8 mouse cellular contexts compared by ENCODE assay signal in genomic region chr1:136344281-136344680, GRCm38 (mm10). TPM values are rescaled to one million over a fixed set of nuclear protein-coding genes. Genes with fewer than 3 reads are reported as not detected.
DNase-seq lines count a peak whose midpoint lies in the region; ATAC-seq and TF ChIP-seq lines count a peak whose summit lies in the region.

No protein-coding gene starts in this region.

- H3K36me3 ChIP-seq in heart, embryonic 13.5 days = 0 out of 2 replicates have a peak, but pooled peaks cover 4% of the 10 kb centered on the region
- H3K36me3 ChIP-seq in hindbrain, embryonic 14.5 days (replicated peaks; ENCODE audit: control insufficient read depth, insufficient read depth) = no peaks in the 10 kb centered on the region
- 0 out of 2 replicates have a peak, but pooled peaks cover 6% of the 10 kb centered on the region for H3K36me3 ChIP-seq in midbrain, embryonic 13.5 days

- H3K27me3 ChIP-seq in heart, embryonic 13.5 days (replicated peaks) = peaks cover 6% of the 10 kb centered on the region; the same call in 1 of the 2 replicates
- H3K27me3 ChIP-seq in hindbrain, embryonic 14.5 days (ENCODE audit: control insufficient read depth, insufficient read depth, low read length) = no peaks in the 10 kb centered on the region
- 0 out of 2 replicates have a peak, but pooled peaks cover 4% of the 10 kb centered on the region for H3K27me3 ChIP-seq in midbrain, embryonic 13.5 days

- H3K9me3 ChIP-seq in heart, embryonic 13.5 days = no peaks in the 10 kb centered on the region
- no peaks in the 10 kb centered on the region for H3K9me3 ChIP-seq in hindbrain, embryonic 14.5 days (ENCODE audit: control insufficient read depth, low read length)
- no peaks in the 10 kb centered on the region for H3K9me3 ChIP-seq in midbrain, embryonic 13.5 days

- peak overlapping the region; percentile 95 for H3K4me3 ChIP-seq in heart, embryonic 13.5 days
- peak overlapping the region; percentile 87 for H3K4me3 ChIP-seq in bone marrow macrophage, adult 2 months (ENCODE audit: insufficient read depth, low read length)
- H3K4me3 ChIP-seq in hindbrain, embryonic 14.5 days (replicated peaks; ENCODE audit: low read length) = peak overlapping the region; percentile 96
- peak overlapping the region; percentile 93 for H3K4me3 ChIP-seq in midbrain, embryonic 13.5 days (replicated peaks)

- H3K4me1 ChIP-seq in heart, embryonic 13.5 days = peaks cover 32% of the 10 kb centered on the region
- peaks cover 10% of the 10 kb centered on the region for H3K4me1 ChIP-seq in bone marrow macrophage, adult 2 months (ENCODE audit: control insufficient read depth, insufficient read depth, low read length)
- H3K4me1 ChIP-seq in hindbrain, embryonic 14.5 days (replicated peaks; ENCODE audit: control insufficient read depth, insufficient read depth, low read length) = peaks cover 25% of the 10 kb centered on the region
- peaks cover 42% of the 10 kb centered on the region for H3K4me1 ChIP-seq in midbrain, embryonic 13.5 days (replicated peaks)

- peak overlapping the region; percentile 95 for H3K9ac ChIP-seq in heart, embryonic 13.5 days
- peak overlapping the region; percentile 98 for H3K9ac ChIP-seq in hindbrain, embryonic 14.5 days
- H3K9ac ChIP-seq in midbrain, embryonic 13.5 days (replicated peaks) = peak overlapping the region; percentile 97

- DNase-seq in heart, adult 8-10 months (ENCODE audit: low spot score) = no peak
- no peak for DNase-seq in hindbrain, embryonic 14.5 days (ENCODE audit: low spot score)
- DNase-seq in frontal cortex, postnatal 36 days (ENCODE audit: low spot score in 2 of 2) = no peak
- no peak for DNase-seq in spleen, adult 18-20 months

- no peak for ATAC-seq in heart, embryonic 13.5 days (ENCODE audit: extremely low read depth, insufficient number of reproducible peaks, low FRiP score, low TSS enrichment)
- no peak for ATAC-seq in hindbrain, embryonic 14.5 days (ENCODE audit: low FRiP score)
- ATAC-seq in midbrain, embryonic 13.5 days = no peak
- no peak for ATAC-seq in megakaryocyte progenitor cell, adult 5-6 weeks (replicated peaks; ENCODE audit: poor library complexity)

- no peak for TF ChIP-seq POLR2A in bone marrow macrophage, adult 2 months (IDR thresholded peaks at IDR 0.05; ENCODE audit: borderline replicate concordance, low read depth, low read length)

- 0% methylated on average over 1 of the region's 1 CpGs for WGBS in heart, embryonic 13.5 days
- WGBS in hindbrain, embryonic 14.5 days = 0% methylated on average over 1 of the region's 1 CpGs
- WGBS in midbrain, embryonic 13.5 days = 0% methylated on average over 1 of the region's 1 CpGs

- H3K27ac ChIP-seq in heart, embryonic 13.5 days (replicated peaks) = no peak overlapping the region
- peak overlapping the region; percentile 31; the same call in 1 of the 2 replicates for H3K27ac ChIP-seq in bone marrow macrophage, adult 2 months (ENCODE audit: insufficient read depth, low read depth, low read length)
- peak overlapping the region; percentile 99; the same call in 1 of the 2 replicates for H3K27ac ChIP-seq in hindbrain, embryonic 14.5 days
- peak overlapping the region; percentile 98; the same call in 1 of the 2 replicates for H3K27ac ChIP-seq in midbrain, embryonic 13.5 days

- TF ChIP-seq CTCF in bone marrow macrophage, adult 2 months (IDR thresholded peaks at IDR 0.05; ENCODE audit: low read depth, low read length) = no peak

- H3K4me2 ChIP-seq in heart, embryonic 13.5 days = peak overlapping the region; percentile 90
- peak overlapping the region; percentile 82 for H3K4me2 ChIP-seq in hindbrain, embryonic 14.5 days (replicated peaks)
- peak overlapping the region; percentile 78 for H3K4me2 ChIP-seq in midbrain, embryonic 13.5 days (replicated peaks)

RNA-seq across cellular contexts. Expression of gene Camsap2, which starts 1.6 kb away (rescaled TPM):
- 5.9 and 6.1 TPM in 2 replicates for polyA plus RNA-seq in heart, embryonic 13.5 days (2015; fragmentation: Nextera tagmentation; extraction: Ambion mirVana)
- total RNA-seq in heart, adult 8-10 months (2022) = 10 to 100 TPM; 17.7 to 24.0 (median 19.5) TPM
- polyA plus RNA-seq in bone marrow macrophage, adult 2 months (2012; ENCODE audit: insufficient read depth, insufficient read length, missing spikeins) = 18.1 and 21.2 TPM in 2 replicates
- 59.5 and 62.9 TPM in 2 replicates for polyA plus RNA-seq in hindbrain, embryonic 14.5 days (2014; fragmentation: Nextera tagmentation; extraction: Ambion mirVana)
- 28.1 and 29.1 TPM in 2 replicates for polyA plus RNA-seq in midbrain, embryonic 13.5 days (2015; fragmentation: Nextera tagmentation; extraction: Ambion mirVana)
- 8.6 and 8.7 TPM in 2 replicates for total RNA-seq in megakaryocyte progenitor cell, adult 5-6 weeks (2015)
- total RNA-seq in megakaryocyte progenitor cell, adult 5-6 weeks (2017) = 11.5 and 12.8 TPM in 2 replicates
